Mouse (Mus musculus) forebrain, embryonic 14.5 days (tissue): ENCODE data around the gene Fam178b. TPM values are rescaled to one million over a fixed set of nuclear protein-coding genes. Genes with fewer than 3 reads are reported as not detected.
"Not testable (repeated sequence)": the region's sequence is repeated elsewhere in the genome, so short reads cannot be mapped to it uniquely, and the experiment has no call there.

ENCODE experiments used
- ATAC-seq: fragments of 200-750 bp; cut with Nextera tagmentation; 2 replicates; pipeline ENCODE4 v1.8.0; 2017; ENCODE audit warnings: mild to moderate bottlenecking, moderate library complexity
- DNase-seq: peaks from one replicate; pipeline ENCODE4 v3.0.0-alpha.2; 2015; ENCODE audit warnings: low spot score
- H3K27ac ChIP-seq: fragments of 300-500 bp; sonication (generic); 2 replicates; pipeline ENCODE4 v1.5.1; 2014; ENCODE audit warnings: low read depth, mild to moderate bottlenecking, control low read depth, low read length, moderate library complexity
- H3K27me3 ChIP-seq: fragments of 300-500 bp; sonication (generic); replicated peaks from 2 replicates; pipeline ENCODE4 v1.6.1; 2014; ENCODE audit warnings: low read length, control low read depth, mixed read lengths; ENCODE audit not compliant: control insufficient read depth, insufficient read depth
- H3K36me3 ChIP-seq: fragments of 300-500 bp; sonication (generic); 2 replicates; pipeline ENCODE4 v1.6.1; 2014; ENCODE audit warnings: low read length, control low read depth; ENCODE audit not compliant: control insufficient read depth, insufficient read depth
- H3K4me1 ChIP-seq: fragments of 300-500 bp; sonication (generic); 2 replicates; pipeline ENCODE4 v1.6.1; 2014; ENCODE audit warnings: antibody characterized with exemption, low read length, control low read depth; ENCODE audit not compliant: control insufficient read depth, insufficient read depth
- H3K4me2 ChIP-seq: fragments of 300-500 bp; sonication (generic); 2 replicates; pipeline ENCODE4 v1.6.1; 2014; ENCODE audit warnings: mild to moderate bottlenecking, control low read depth, low read length
- H3K4me3 ChIP-seq: fragments of 300-500 bp; sonication (generic); 2 replicates; pipeline ENCODE4 v1.5.1; 2014; ENCODE audit warnings: low read depth, low read length, control low read depth
- H3K9ac ChIP-seq: fragments of 300-500 bp; sonication (generic); 2 replicates; pipeline ENCODE4 v1.6.1; 2014; ENCODE audit warnings: mild to moderate bottlenecking, low read length, control low read depth, moderate library complexity
- H3K9me3 ChIP-seq: fragments of 300-500 bp; sonication (generic); replicated peaks from 2 replicates; pipeline ENCODE4 v1.6.1; 2016; ENCODE audit warnings: low read length, control low read depth, mixed read lengths; ENCODE audit not compliant: control insufficient read depth
- WGBS: fragments of 180-500 bp; shearing (Covaris S2); extraction: QIAGEN DNeasy Blood & Tissue Kit; methylation state at CpG from one replicate; pipeline ENCODE4 v1.1.7; 2014; 5-methylcytosine and 5-hydroxymethylcytosine counted together
- polyA plus RNA-seq: library from polyadenylated mRNA; unstranded; fragments of >200 nt; fragmentation: Nextera tagmentation; extraction: Ambion mirVana; gene quantifications from 2 replicates; pipeline ENCODE4 v1.2.1, GENCODE M21; 2014

Gene Fam178b
- polyA plus RNA-seq, 1 experiment from 2014 or later = not detected

GRCm38 (mm10) chr1:36625442-36625841, 57.5 kb downstream of the Fam178b start:
- ATAC-seq (no peak), DNase-seq (no peak)
- no peaks in the 10 kb centered on the region for H3K4me1 ChIP-seq
- no peaks in the 10 kb centered on the region for H3K9me3 ChIP-seq
- H3K27ac ChIP-seq = no peak overlapping the region
- H3K4me2 ChIP-seq = no peak overlapping the region
- no peaks in the 10 kb centered on the region for H3K27me3 ChIP-seq
- no peak overlapping the region for H3K4me3 ChIP-seq
- no peaks in the 10 kb centered on the region for H3K36me3 ChIP-seq
- WGBS = 90% methylated on average over 5 of the region's 5 CpGs
- H3K9ac ChIP-seq = no peak overlapping the region

DNA sequence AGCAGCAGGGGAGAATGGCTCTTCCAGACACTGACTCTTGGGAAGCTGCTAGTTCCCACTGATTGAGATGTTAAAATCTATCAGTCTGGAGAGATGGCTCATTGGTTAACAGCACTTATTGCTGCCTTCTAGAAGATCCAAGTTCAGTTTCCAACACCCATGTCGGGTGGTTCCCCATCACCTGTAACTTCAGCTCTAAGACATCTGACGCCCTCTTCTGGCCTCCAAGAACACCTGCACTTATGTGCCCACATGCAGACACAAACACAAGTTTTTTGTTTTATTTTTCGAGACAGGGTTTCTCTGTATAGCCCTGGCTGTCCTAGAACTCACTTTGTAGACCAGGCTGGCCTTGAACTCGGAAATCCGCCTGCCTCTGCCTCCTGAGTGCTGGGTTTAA, 67.0 kb downstream of the Fam178b start:
- H3K4me1 ChIP-seq, DNase-seq, H3K9ac ChIP-seq, H3K4me3 ChIP-seq, H3K27me3 ChIP-seq, H3K36me3 ChIP-seq, H3K4me2 ChIP-seq, H3K9me3 ChIP-seq, H3K27ac ChIP-seq, ATAC-seq: not testable (repeated sequence)
- WGBS = 86% methylated on average over 5 of the region's 5 CpGs

DNA sequence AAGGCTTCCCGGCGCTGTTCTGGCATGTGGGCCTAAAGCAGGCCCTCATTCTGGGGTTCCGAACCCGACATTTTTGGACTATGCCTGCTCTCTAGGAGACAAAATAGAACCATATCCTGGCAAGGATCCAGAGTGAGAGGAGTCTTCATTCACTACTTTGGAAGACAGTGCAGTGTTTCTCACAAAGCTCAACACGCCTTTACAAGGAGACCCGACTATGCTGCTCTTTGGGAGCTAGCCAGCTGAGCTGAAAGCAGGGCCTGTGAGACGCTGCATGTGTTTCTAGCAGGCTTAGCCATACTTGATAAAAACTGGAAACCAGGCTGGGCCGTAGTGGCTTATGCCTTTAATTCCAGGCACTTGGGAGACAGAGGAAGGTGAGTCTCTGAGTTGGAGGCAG, 67.8 kb downstream of the Fam178b start:
- Histone ChIP-seq H3K9ac (no peak overlapping the region), H3K27me3 (no peaks in the 10 kb centered on the region), H3K27ac (no peak overlapping the region), H3K36me3 (no peaks in the 10 kb centered on the region), H3K4me2 (no peak overlapping the region), H3K4me1 (peaks cover 4% of the 10 kb centered on the region; the same call in 1 of the 2 replicates), H3K4me3 (no peak overlapping the region), H3K9me3 (no peaks in the 10 kb centered on the region)
- 68% methylated on average over 8 of the region's 8 CpGs for WGBS
- peak; percentile 55 for DNase-seq
- ATAC-seq = no peak

- Histone ChIP-seq H3K27ac (no peak overlapping the region), H3K9ac (no peak overlapping the region), H3K27me3 (no peaks in the 10 kb centered on the region), H3K9me3 (no peaks in the 10 kb centered on the region), H3K4me2 (no peak overlapping the region), H3K4me3 (no peak overlapping the region), H3K36me3 (no peaks in the 10 kb centered on the region), H3K4me1 (peaks cover 4% of the 10 kb centered on the region; the same call in 1 of the 2 replicates)
- 67% methylated on average over 1 of the region's 1 CpGs for WGBS
- ATAC-seq (no peak), DNase-seq (no peak)
Observed at GRCm38 (mm10) chr1:36614584-36614983, 68.4 kb downstream of the Fam178b start.

DNA sequence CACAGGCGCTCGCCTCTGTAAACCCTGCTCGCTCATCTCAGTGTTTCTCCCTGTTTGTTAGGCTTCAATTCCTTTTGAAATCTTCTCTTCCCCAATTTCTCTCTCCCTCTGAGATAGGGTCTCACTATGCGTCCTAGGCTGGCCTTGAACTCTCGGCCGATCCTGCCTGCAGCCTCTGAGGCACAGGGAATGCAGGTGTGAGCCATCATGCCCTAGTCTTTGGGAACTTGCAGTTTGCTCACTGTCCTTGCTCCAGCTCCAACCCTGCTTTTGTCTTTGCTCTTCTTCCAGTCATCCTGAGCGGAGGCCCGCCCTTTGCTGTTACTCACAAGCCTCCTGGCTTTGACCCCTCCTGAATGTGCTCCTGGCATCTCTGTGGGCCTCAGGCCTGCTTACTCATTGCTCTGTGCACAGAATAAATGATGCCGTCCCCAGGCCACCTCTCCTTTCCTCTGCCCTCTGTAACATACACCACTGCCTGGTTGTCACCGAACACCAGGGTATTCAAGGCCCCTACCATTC, 69.5 kb downstream of the Fam178b start:
- WGBS = 87% methylated on average over 10 of the region's 10 CpGs
- Histone ChIP-seq H3K27ac (no peak overlapping the region), H3K36me3 (no peaks in the 10 kb centered on the region), H3K27me3 (no peaks in the 10 kb centered on the region), H3K4me1 (peaks cover 4% of the 10 kb centered on the region; the same call in 1 of the 2 replicates), H3K4me2 (no peak overlapping the region), H3K9ac (no peak overlapping the region), H3K9me3 (no peaks in the 10 kb centered on the region), H3K4me3 (no peak overlapping the region)
- no peak for ATAC-seq
- no peak for DNase-seq

DNA sequence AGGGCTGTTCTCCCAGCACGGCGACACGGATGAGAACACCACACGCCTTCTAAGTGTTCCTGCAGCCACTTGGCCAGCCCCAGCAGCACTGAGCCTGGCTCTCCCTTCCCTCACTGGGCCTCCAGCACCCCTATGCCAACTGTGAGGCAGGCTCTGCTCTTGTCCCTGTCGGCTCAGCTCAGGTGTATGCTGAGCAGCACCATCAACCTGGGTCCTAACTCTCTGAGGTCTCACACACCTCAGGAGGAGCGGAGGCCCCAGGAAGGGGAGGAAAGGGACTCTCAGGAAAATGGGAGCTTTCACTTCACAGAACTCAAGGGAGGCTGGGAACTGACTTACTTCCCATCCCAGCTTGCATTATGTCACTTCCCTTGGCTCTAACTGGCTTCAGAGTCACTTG, 70.6 kb downstream of the Fam178b start:
- no peak for ATAC-seq
- Histone ChIP-seq H3K27ac (no peak overlapping the region), H3K4me3 (no peak overlapping the region), H3K4me1 (peaks cover 4% of the 10 kb centered on the region; the same call in 1 of the 2 replicates), H3K4me2 (no peak overlapping the region), H3K36me3 (no peaks in the 10 kb centered on the region), H3K9ac (no peak overlapping the region), H3K9me3 (no peaks in the 10 kb centered on the region), H3K27me3 (no peaks in the 10 kb centered on the region)
- DNase-seq = no peak
- whole genome bisulfite sequencing = 82% methylated on average over 6 of the region's 6 CpGs

GRCm38 (mm10) chr1:36611449-36612123, 71.4 kb downstream of the Fam178b start:
- Histone ChIP-seq H3K4me1 (peaks cover 4% of the 10 kb centered on the region; the same call in 1 of the 2 replicates), H3K4me2 (no peak overlapping the region), H3K36me3 (no peaks in the 10 kb centered on the region), H3K27ac (no peak overlapping the region), H3K9ac (no peak overlapping the region), H3K27me3 (no peaks in the 10 kb centered on the region), H3K9me3 (no peaks in the 10 kb centered on the region), H3K4me3 (no peak overlapping the region)
- WGBS = 64% methylated on average over 13 of the region's 13 CpGs
- ATAC-seq (no peak), DNase-seq (no peak)

GRCm38 (mm10) chr1:36608211-36608610, 74.8 kb downstream of the Fam178b start:
- ATAC-seq = no peak
- DNase-seq = no peak
- H3K9me3 ChIP-seq = no peaks in the 10 kb centered on the region

DNA sequence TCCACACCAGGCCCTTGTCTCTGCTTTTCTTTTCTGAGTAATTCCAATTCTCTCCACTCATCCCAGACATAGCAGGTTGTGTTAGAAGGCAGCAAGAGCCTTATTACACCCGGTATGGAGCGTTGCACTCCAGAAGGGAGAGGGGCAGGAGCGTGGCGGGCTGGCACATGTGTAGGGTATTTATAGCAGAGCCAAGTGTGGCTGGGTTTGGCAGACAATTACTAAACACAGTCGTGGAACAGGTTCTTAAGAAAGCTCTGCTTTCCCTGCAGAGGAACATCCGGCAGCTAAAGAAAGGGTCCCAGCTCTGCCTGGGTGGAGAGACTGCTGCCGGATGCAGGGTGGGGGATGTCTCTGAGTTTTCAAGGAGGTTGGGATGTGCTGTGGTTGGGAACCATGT, 76.0 kb downstream of the Fam178b start:
- ATAC-seq (peak; percentile 68; the same call in 1 of the 2 replicates), DNase-seq (peak; percentile 54)
- Histone ChIP-seq H3K27ac (0 out of 2 replicates have a peak overlapping the region, but pooled peaks have one; percentile 14), H3K9me3 (no peaks in the 10 kb centered on the region), H3K27me3 (no peaks in the 10 kb centered on the region), H3K36me3 (no peaks in the 10 kb centered on the region), H3K4me1 (peaks cover 9% of the 10 kb centered on the region), H3K4me2 (no peak overlapping the region), H3K4me3 (no peak overlapping the region), H3K9ac (no peak overlapping the region)
- 45% methylated on average over 7 of the region's 7 CpGs for WGBS

More at GRCm38 (mm10) chr1:36608211-36608610, 74.8 kb downstream of the Fam178b start:
- Histone ChIP-seq H3K4me3 (no peak overlapping the region), H3K27me3 (no peaks in the 10 kb centered on the region), H3K9ac (no peak overlapping the region), H3K4me2 (no peak overlapping the region), H3K36me3 (no peaks in the 10 kb centered on the region), H3K4me1 (peaks cover 8% of the 10 kb centered on the region), H3K27ac (no peak overlapping the region)
- 79% methylated on average over 4 of the region's 4 CpGs for WGBS
